Mouse (Mus musculus) kidney, postnatal 14 days (tissue): ENCODE data around the gene Cdk5r2.
A peak's percentile ranks its signal among the peaks of the same experiment; 100 is the strongest.
"Not testable (repeated sequence)": the region's sequence is repeated elsewhere in the genome, so short reads cannot be mapped to it uniquely, and the experiment has no call there.

Source experiments
- DNase-seq: peaks from one replicate; pipeline ENCODE4 v3.0.0; 2022; ENCODE audit warnings: mixed read lengths

Gene Cdk5r2

GRCm38 (mm10) chr1:74854306-74855056 lies at the start of gene Cdk5r2:
Cdk5r2 (plus strand) TSS chr1:74854934.
- DNase-seq = peak; percentile 92

GRCm38 (mm10) chr1:74805340-74805835 lies 49.3 kb upstream of the Cdk5r2 start:
- no peak for DNase-seq

- DNase-seq = no peak
These were observed 48.9 kb upstream of the Cdk5r2 start for GRCm38 (mm10) chr1:74805843-74806242.

GRCm38 (mm10) chr1:74806360-74807311 lies 48.1 kb upstream of the Cdk5r2 start:
- peak; percentile 35 for DNase-seq

- no peak for DNase-seq
These were observed 47.1 kb upstream of the Cdk5r2 start for GRCm38 (mm10) chr1:74807551-74808071.

GRCm38 (mm10) chr1:74808078-74808477 lies 46.7 kb upstream of the Cdk5r2 start:
- DNase-seq = peak; percentile 93

GRCm38 (mm10) chr1:74809007-74809406 lies 45.7 kb upstream of the Cdk5r2 start:
- no peak for DNase-seq

DNA sequence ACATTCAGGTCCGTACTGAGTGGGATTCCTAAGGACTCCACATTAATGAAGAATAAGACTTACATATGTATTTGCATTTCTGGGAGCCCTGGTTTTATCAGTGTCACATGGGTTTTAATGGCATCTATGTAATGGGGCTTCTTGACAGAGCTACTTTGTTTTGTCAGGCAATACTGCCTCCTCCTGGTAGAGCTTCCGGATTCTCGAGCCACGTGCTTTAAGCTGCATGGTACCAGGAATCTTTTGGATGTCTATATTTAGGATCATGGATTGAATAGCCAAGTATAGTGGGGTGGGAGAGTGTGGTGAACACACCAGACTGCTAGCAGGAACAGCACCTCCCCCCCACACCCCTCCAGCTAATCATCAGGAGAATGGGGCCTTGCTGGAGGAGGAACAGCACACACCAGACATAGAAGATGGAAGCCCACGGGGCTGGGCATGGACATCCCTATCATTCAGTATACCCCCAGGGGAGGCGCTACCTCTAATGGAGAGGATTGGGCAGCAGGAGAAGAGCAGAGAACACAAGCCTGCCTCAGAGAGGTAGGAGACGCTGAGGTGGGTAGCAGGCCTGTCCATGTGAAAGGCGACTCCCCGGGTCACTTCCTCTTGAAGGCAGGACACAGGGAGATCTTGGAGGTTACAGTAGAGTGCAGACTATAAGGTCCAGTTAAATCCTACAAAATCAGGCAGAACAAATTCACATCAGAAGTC lies 39.6 kb upstream of the Cdk5r2 start:
- no peak for DNase-seq

DNA sequence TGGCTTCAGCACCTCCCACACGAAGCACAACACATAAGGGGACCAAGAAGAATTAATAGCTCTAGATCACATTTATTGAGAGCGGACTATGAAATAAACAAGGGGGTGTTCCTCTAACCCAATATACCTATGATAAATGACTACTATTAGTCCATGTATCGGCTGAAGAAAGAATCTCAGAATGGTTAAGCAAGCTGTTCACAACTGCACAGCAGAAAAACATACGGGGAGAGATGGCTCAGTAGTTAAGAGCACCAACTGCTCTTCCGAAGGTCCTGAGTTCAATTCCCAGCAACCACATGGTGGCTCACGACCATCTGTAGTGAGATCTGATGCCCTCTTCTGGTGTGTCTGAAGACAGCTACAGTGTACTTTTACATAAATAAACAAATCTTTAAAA lies 38.8 kb upstream of the Cdk5r2 start:
- not testable (repeated sequence) for DNase-seq

DNA sequence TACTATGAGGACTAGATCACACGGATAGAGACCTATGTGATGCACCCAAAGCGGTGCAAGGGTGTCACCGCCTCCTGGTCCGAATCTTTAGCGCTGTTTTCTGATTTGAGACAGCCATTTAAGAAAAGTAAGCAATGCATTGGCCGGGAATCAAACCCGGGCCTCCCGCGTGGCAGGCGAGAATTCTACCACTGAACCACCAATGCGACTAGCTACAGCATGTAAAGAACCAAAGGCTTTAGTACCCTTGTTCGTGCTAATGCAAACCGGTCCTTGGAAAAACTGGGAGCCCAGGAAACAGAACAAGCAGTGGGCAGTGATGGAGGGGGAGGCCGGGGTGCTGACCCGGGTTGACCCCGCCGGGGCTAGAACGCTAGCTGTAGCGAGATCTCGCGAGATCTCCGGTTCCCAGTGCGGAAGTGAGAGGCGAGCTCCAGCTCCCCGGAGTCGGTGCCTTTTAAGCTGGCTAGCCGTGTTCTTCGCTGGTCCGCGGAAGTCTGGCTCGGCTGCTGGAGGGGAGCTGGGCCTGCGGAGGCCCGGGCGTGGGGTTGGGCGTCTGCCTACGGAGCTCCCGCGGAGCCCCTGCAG lies 38.0 kb upstream of the Cdk5r2 start:
- peak; percentile 94 for DNase-seq

GRCm38 (mm10) chr1:74817219-74817618 lies 37.5 kb upstream of the Cdk5r2 start:
- no peak for DNase-seq

GRCm38 (mm10) chr1:74818509-74818908 lies 36.2 kb upstream of the Cdk5r2 start:
- no peak for DNase-seq

DNA sequence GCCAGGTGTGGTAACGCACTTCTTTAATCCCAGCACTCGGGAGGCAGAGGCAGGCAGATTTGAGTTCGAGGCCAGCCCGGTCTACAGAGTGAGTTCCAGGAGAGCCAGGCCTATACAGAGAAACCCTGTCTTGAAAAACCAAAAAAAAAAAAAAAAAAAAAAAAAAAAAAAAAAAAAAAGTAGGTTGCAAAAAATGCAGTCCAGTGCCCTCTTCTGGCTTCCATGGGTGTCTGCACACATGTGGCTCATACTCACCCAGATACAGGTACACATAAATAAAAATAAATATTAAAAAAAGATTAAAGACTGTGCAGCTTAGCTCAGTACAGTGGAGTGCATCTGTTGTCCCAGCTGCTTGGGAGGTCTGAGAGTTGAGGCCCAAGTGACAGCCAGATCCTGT lies 31.1 kb upstream of the Cdk5r2 start:
- DNase-seq = not testable (repeated sequence)

DNA sequence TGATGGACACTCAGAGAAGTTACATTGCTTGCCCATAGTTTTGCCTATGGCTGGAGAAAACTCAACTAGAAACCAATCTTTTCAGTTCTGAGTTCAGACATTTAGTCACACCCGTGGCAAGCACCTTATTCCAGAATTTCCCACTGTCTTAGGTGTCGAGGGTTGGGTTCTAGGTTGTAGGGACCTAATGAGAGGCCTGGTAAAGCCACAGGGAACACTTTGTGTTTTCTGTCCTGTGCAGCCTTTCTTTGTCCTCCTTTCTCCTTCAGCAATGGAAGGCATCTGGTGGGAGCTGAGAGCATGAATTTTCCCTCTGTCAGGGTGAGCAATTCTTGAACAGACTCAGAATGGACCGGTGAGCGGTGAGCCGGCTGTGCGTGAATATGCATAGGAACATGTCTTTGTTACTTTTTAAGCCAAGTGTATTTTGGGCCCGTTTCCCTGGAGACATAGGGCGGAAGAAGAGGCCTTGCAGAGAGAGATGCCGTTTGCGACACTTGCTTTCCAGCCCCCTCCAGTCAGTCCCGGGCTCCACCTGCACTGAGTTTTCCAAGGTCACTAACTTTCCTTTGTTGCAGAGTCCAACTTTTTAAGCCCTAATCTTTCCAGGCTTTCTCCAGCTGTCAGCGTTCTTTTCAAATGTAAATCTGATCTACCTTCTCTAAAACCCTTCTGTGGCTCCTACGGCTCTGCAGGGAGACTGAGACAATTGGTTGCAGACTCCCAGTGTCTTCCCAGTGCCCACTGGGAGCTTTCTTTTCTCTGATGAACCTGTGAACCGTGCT lies 30.0 kb upstream of the Cdk5r2 start:
- DNase-seq = peak; percentile 37

DNA sequence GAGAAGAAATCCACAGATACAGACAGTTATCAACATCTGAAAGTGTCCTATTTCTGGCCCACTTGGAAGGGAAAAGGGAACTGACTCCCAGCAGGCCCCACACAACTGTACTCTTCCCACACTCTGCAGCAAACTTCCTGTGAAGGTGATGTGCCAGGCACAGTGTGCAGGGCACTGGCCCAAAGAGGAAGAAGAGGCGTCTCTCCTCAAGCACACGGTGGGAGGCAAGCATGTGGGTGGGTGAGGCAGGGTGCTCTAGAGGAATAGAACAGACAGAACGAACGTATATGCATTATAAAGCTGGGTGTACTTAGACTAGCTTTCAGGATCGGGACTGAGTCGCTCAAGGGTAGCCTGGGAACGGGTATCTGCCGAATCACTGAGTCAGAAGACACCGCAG lies 24.7 kb upstream of the Cdk5r2 start:
- no peak for DNase-seq

GRCm38 (mm10) chr1:74833255-74833654 lies 21.5 kb upstream of the Cdk5r2 start:
- DNase-seq = no peak

GRCm38 (mm10) chr1:74843090-74843489 lies 11.6 kb upstream of the Cdk5r2 start:
- DNase-seq = no peak

GRCm38 (mm10) chr1:74846341-74846740 lies 8.4 kb upstream of the Cdk5r2 start:
- no peak for DNase-seq

DNA sequence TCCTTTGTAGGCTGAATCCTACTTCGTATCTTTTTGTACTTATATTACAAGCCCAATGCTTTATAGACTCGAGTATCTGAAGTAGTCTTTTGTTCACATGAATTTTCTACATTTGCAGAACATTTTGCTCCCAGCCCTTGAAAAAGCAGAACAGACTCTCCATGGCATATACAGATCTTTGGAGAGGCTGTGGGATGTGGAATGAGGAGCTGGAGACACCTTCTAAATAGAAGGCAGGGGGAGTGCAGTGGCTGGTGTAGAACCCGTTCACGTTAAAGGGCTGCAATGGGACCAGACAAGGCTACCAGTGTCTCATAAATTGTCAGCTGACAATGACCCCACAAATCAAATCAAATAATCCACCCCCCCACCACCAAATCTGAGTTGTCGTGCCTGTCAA lies 5.8 kb upstream of the Cdk5r2 start:
- DNase-seq = no peak

DNA sequence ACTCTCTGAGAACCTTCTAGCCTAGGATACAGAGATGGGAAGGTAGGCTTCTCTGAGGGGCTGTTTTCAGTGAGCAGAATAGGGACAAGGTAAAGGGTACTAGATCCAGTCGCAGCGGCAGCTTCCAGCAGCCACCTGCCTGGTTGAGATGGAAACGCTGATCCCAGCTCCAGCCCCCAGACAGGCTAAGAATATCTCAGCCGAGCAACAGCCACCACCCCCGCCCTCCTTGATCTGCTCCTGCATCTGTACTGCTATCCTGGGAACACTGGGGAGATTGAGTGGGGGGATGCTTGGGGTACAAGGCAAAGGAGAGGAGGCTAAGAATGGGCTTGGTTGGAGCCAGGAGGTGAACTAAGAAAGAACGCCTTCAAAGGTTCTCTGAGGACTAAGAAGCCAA lies 4.5 kb upstream of the Cdk5r2 start:
- no peak for DNase-seq

DNA sequence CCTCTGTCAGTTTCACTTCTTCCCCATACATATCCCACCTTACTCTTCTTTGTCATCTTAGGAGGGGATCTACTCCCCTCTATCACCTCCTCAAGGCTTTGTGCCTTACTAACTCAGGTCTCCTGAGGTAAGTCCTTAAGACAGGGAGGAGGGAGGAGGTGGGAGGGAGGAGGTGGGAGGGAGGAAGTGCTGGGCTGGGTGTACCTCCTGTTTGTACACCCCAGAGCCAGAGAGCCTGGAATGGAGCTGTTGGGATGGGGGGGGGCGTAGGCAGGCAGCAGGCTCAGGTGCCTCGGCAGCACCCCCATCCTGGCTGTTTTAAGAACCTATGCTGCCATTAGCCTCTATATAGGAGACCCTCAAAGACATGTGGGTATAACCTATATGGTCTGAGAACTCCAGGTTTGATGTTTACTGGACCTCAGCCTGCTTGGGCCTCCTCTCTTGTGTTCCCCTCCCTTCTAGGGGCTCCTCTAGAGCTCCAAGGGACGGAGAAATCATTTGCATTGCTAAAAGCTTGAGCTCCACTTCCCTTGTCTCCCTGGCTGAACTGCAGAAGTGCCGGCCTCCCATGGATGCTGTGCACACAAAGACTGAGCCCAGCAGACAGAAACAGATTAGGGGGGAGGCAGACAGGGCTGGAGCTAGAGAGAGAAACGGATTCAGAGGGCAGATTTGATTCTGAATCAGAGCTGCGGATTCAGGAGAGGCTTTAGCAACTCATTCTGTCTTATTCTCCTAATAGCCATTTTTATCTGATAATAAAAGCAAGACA lies 3.5 kb upstream of the Cdk5r2 start:
- no peak for DNase-seq
